Mouse (Mus musculus): ENCODE data around the gene Ppp1r32. TPM values are rescaled to one million over a fixed set of nuclear protein-coding genes. Genes with fewer than 3 reads are reported as not detected.

The Ppp1r32 gene
- polyA plus RNA-seq, 1 experiment from 2014 or later, result 1.1 TPM

Other genes starting within 250 kb of the Ppp1r32 start
- gene Myrf, start 242.2 kb downstream of the Ppp1r32 start, polyA plus RNA-seq (2016; fragmentation: Nextera tagmentation; extraction: Ambion mirVana), result 1.3 and 1.9 TPM in 2 replicates
- gene Dagla, start 178.1 kb downstream of the Ppp1r32 start, polyA plus RNA-seq (2016; fragmentation: Nextera tagmentation; extraction: Ambion mirVana), result 4.9 and 5.1 TPM in 2 replicates
- gene Syt7, start 93.8 kb downstream of the Ppp1r32 start, polyA plus RNA-seq (2016; fragmentation: Nextera tagmentation; extraction: Ambion mirVana), result 6.2 and 7.6 TPM in 2 replicates
- gene Lrrc10b, start 25.5 kb downstream of the Ppp1r32 start, polyA plus RNA-seq (2016; fragmentation: Nextera tagmentation; extraction: Ambion mirVana), result 1.4 and 1.7 TPM in 2 replicates
- 57.1 and 61.4 TPM in 2 replicates for gene Cpsf7, start 42.3 kb upstream of the Ppp1r32 start, polyA plus RNA-seq (2016; fragmentation: Nextera tagmentation; extraction: Ambion mirVana)
- gene Sdhaf2, start 43.2 kb upstream of the Ppp1r32 start, polyA plus RNA-seq (2016; fragmentation: Nextera tagmentation; extraction: Ambion mirVana), result 54.9 and 64.1 TPM in 2 replicates
- 49.1 and 56.6 TPM in 2 replicates for gene Tmem216, start 73.3 kb upstream of the Ppp1r32 start, polyA plus RNA-seq (2016; fragmentation: Nextera tagmentation; extraction: Ambion mirVana)
- 15.8 and 16.3 TPM in 2 replicates for gene Cyb561a3, start 94.2 kb upstream of the Ppp1r32 start, polyA plus RNA-seq (2016; fragmentation: Nextera tagmentation; extraction: Ambion mirVana)
- 43.8 and 52.4 TPM in 2 replicates for gene Tmem138, start 94.4 kb upstream of the Ppp1r32 start, polyA plus RNA-seq (2016; fragmentation: Nextera tagmentation; extraction: Ambion mirVana)
- 395 and 396 TPM in 2 replicates for gene Ddb1, start 122.4 kb upstream of the Ppp1r32 start, polyA plus RNA-seq (2016; fragmentation: Nextera tagmentation; extraction: Ambion mirVana)
- gene Tkfc, start 122.7 kb upstream of the Ppp1r32 start, polyA plus RNA-seq (2016; fragmentation: Nextera tagmentation; extraction: Ambion mirVana), result 21.3 and 23.9 TPM in 2 replicates
- 0.48 and 0.74 TPM in 2 replicates for gene Vwce, start 151.3 kb upstream of the Ppp1r32 start, polyA plus RNA-seq (2016; fragmentation: Nextera tagmentation; extraction: Ambion mirVana)
- gene Pga5, start 195.1 kb upstream of the Ppp1r32 start, polyA plus RNA-seq (2016; fragmentation: Nextera tagmentation; extraction: Ambion mirVana), result not detected in 2 replicates
- gene Vps37c, start 205.8 kb upstream of the Ppp1r32 start, polyA plus RNA-seq (2016; fragmentation: Nextera tagmentation; extraction: Ambion mirVana), result 36.6 and 37.5 TPM in 2 replicates